Mouse (Mus musculus) lung, postnatal 0 days (tissue): Measurements from ENCODE around the gene Zfp512.

Experiments
- CTCF ChIP-seq: IDR thresholded peaks from 2 replicates; pipeline ENCODE4 v1.5.1; 2016; ENCODE audit warnings: antibody characterized with exemption, mild to moderate bottlenecking
- EP300 ChIP-seq: IDR thresholded peaks from 2 replicates; pipeline ENCODE4 v1.6.1; 2016; ENCODE audit warnings: antibody characterized with exemption, mild to moderate bottlenecking, control low read depth

DNA sequence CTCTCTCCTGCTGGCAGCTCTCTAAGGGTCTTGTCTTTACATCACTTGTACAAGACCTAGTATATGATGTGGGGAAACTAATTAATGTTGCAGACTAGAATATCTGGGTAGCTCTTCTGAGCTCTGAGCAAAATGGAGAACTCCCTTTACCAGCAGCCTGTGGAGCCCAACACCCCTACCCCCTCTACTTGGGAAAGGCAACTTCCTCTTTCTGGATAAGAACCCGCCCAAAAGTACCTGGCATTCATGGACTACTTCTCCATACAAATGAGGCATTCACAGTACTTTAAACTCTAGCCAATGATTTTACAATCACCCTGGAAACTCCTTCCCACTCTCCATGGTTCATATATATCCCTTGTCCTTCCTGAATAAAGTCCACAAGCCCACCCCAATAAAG lies 60.2 kb downstream of the Zfp512 start:
- no peak for TF ChIP-seq CTCF
- no peak for TF ChIP-seq EP300
